Mouse (Mus musculus): ENCODE measurements around the gene Gpatch11. TPM values are rescaled to one million over a fixed set of nuclear protein-coding genes. Genes with fewer than 3 reads are reported as not detected.

Gpatch11 gene
- polyA plus RNA-seq (2012; rRNA removed), result 25.1 and 29.8 TPM in 2 replicates

DNA sequence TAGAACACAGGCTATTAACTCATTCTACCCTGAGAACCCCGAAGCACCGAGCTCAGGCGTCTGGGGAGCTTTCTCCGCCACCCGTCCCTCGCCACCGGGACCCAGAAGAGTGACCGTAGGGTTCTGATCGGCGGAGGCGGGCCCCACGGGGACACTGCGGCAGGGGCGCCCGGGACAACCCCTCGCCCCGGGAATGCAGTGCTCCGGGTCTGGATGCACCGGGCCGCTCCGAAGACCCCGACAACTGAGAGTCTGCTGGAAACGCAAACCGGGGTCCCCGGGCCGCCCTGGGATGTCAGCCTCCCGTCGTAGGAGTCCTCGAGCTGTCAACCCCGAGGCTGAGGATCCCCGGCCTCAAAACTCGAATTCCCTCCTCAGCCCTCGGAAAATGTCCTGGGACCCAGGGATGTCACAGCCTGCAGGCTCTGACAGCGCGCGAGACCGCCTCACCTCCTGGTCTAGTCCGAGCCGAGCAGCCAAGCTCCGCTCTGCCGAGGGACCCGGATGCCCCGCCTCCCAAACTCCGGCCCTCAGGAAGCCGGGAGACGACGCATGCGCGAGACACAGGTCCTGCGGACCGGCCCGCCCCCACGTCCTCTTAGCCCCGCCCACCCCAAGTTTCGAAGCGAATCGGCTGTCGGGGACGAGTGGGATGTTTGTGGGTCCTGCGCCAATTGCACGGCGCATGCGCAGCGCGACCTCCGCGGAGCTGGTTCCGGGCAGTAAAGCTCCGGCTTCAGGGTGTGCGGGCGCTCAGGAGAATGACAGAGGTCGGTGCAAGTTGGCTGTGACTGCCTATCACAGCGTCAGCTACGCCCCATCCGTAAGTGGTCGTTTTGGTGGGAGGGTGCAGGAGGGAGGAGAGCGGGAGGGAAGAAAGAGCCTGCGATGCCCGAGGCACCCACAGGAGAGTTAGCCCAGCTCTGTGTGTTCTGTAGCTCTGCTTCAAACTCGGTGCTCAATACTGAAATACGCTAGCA lies at the start of gene Gpatch11, which contains the start of gene Heatr5b:
Gene Gpatch11 (plus strand): TSS at position 712 of the 980 bp plus-strand sequence.
Gene Heatr5b (minus strand): TSS at position 509 of the 980 bp plus-strand sequence.

GRCm38 (mm10) chr17:78882401-78883112 lies 47.2 kb downstream of the Gpatch11 start, which contains the start of gene Eif2ak2:
TSS of gene Eif2ak2 (minus strand) at chr17:78882573.

Other genes with a start within 250 kb of the Gpatch11 start
- 12.3 and 12.7 TPM in 2 replicates for gene Strn, start 98.4 kb upstream of the Gpatch11 start, polyA plus RNA-seq (2012; rRNA removed)
- 31.5 and 32.3 TPM in 2 replicates for gene Heatr5b, start 203 bp upstream of the Gpatch11 start, polyA plus RNA-seq (2012; rRNA removed)
- gene Eif2ak2, start 47.0 kb downstream of the Gpatch11 start, polyA plus RNA-seq (2012; rRNA removed), result 1.5 and 2.0 TPM in 2 replicates
- gene Sult6b1, start 71.4 kb downstream of the Gpatch11 start, polyA plus RNA-seq (2012; rRNA removed), result 0.11 TPM in 1 of 2 replicates, not detected in the other
- gene Cebpzos, start 80.9 kb downstream of the Gpatch11 start, polyA plus RNA-seq (2012; rRNA removed), result 44.3 and 51.9 TPM in 2 replicates
- gene Cebpz, start 101.5 kb downstream of the Gpatch11 start, polyA plus RNA-seq (2012; rRNA removed), result 20.8 and 21.3 TPM in 2 replicates
- gene Ndufaf7, start 101.6 kb downstream of the Gpatch11 start, polyA plus RNA-seq (2012; rRNA removed), result 42.6 and 44.5 TPM in 2 replicates
- 17.8 and 19.4 TPM in 2 replicates for gene Prkd3, start 185.2 kb downstream of the Gpatch11 start, polyA plus RNA-seq (2012; rRNA removed)
- gene Qpct, start 216.3 kb downstream of the Gpatch11 start, polyA plus RNA-seq (2012; rRNA removed), result 16.9 and 19.5 TPM in 2 replicates

Data from central nervous system, embryonic 18 days (tissue).